Mouse (Mus musculus) embryonic facial prominence, embryonic 10.5 days (tissue): ENCODE data around the gene Wbp1l. TPM values are rescaled to one million over a fixed set of nuclear protein-coding genes. Genes with fewer than 3 reads are reported as not detected.
A peak's percentile ranks its signal among the peaks of the same experiment; 100 is the strongest.

Source experiments
- DNase-seq: peaks from one replicate; pipeline ENCODE4 v3.0.0-alpha.2; 2017; ENCODE audit warnings: low spot score
- H3K27ac ChIP-seq: fragments of 300-500 bp; sonication (generic); replicated peaks from 2 replicates; pipeline ENCODE4 v1.5.1; 2016; ENCODE audit warnings: mild to moderate bottlenecking
- H3K27me3 ChIP-seq: fragments of 300-500 bp; sonication (generic); replicated peaks from 2 replicates; pipeline ENCODE4 v1.6.1; 2016; ENCODE audit warnings: low read depth, mild to moderate bottlenecking; ENCODE audit not compliant: poor library complexity, severe bottlenecking
- H3K36me3 ChIP-seq: fragments of 300-500 bp; sonication (generic); replicated peaks from 2 replicates; pipeline ENCODE4 v1.6.1; 2016; ENCODE audit warnings: mild to moderate bottlenecking, moderate library complexity
- H3K4me1 ChIP-seq: fragments of 300-500 bp; sonication (generic); 2 replicates; pipeline ENCODE4 v1.6.1; 2016
- H3K4me3 ChIP-seq: fragments of 300-500 bp; sonication (generic); 2 replicates; pipeline ENCODE4 v1.5.1; 2016; ENCODE audit warnings: mild to moderate bottlenecking, moderate library complexity
- H3K9me3 ChIP-seq: fragments of 300-500 bp; sonication (generic); 2 replicates; pipeline ENCODE4 v1.6.1; 2016; ENCODE audit warnings: mild to moderate bottlenecking
- WGBS: fragments of 180-500 bp; shearing (Covaris S2); methylation state at CpG from one replicate; pipeline ENCODE4 v1.1.7; 2016; 5-methylcytosine and 5-hydroxymethylcytosine counted together
- polyA plus RNA-seq: library from polyadenylated mRNA; unstranded; fragments of >200 nt; fragmentation: Nextera tagmentation; extraction: Ambion mirVana; gene quantifications from 2 replicates; pipeline ENCODE4 v1.2.1, GENCODE M21; 2016

Gene Wbp1l
- polyA plus RNA-seq, 1 experiment from 2014 or later = 50.8 TPM

DNA sequence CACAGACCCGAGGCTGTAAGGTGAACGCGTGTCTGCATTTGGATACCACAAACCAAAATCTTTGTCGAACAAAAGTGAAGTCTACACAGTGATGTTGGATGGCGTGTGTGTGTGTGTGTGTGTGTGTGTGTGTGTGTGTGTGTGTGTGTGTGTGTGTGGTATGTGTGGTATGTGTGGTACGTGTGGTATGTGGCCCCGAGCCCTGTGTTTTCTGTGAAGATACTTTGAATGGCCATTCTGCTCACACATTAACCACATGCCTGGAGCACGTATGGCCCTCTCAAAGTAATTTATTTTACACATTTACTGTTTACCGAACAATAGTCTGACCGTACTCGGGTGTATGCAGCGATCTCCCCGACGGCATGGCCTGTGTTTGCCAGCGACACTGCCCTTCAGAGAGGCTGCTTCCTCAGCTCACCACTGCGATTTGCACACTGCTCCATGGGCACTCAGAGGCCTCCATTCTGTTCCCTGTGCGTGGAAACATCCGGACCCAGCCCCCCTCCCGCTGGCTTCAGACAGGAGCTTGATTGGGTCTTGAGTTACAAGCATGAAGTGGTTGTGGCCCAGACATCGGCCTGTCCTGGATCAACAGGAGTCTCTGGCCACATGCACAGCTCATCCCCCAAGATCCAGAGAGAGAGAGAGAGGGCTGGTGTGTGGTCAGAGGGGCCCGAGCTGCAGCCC, 57.4 kb downstream of the Wbp1l start:
- DNase-seq = no peak
- Histone ChIP-seq H3K36me3 (peaks cover 67% of the 10 kb centered on the region), H3K4me1 (no peaks in the 10 kb centered on the region; the same call in 1 of the 2 replicates), H3K4me3 (no peak overlapping the region), H3K27me3 (no peaks in the 10 kb centered on the region), H3K9me3 (0 out of 2 replicates have a peak, but pooled peaks cover 5% of the 10 kb centered on the region), H3K27ac (no peak overlapping the region)
- WGBS = 94% methylated on average over 21 of the region's 21 CpGs

DNA sequence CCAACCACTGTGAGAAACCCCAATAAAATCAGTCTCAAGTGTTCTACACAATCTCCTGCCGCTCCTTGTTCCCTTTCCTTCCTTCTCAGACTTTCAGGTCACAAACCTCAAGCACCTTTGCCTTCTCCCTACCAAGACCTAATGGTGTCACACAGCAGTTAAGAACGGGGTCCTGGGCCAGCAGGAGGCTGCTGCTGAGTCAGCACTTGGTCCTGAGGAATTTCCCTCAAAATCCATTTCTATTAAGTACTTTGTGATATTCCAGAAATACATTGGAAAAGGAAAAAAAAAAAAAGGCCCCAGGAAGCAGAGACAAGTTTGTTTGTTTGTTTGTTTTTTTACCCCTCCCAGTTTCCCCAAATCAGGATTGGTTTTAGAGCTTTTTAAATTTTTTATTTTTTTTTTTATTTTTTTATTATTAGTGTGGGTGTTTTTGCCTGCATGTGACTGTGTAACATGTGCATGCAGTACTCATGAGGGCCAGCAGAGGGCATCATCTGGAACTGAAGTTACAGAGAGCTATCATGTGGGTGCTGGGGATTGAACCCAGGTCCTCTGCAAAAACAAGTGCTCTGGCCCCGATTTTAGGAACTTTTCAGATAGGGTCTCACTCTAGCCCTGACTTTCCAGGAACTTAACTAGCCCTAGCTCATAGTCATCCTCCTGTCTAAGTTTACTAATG, 58.6 kb downstream of the Wbp1l start:
- peak; percentile 31 for DNase-seq
- H3K27me3 ChIP-seq = no peaks in the 10 kb centered on the region
- peaks cover 58% of the 10 kb centered on the region for H3K36me3 ChIP-seq
- peaks cover 7% of the 10 kb centered on the region for H3K4me1 ChIP-seq
- no peak overlapping the region for H3K4me3 ChIP-seq
- no peak overlapping the region for H3K27ac ChIP-seq
- 0 out of 2 replicates have a peak, but pooled peaks cover 5% of the 10 kb centered on the region for H3K9me3 ChIP-seq
- WGBS = 95% methylated on average over 3 of the region's 3 CpGs

DNA sequence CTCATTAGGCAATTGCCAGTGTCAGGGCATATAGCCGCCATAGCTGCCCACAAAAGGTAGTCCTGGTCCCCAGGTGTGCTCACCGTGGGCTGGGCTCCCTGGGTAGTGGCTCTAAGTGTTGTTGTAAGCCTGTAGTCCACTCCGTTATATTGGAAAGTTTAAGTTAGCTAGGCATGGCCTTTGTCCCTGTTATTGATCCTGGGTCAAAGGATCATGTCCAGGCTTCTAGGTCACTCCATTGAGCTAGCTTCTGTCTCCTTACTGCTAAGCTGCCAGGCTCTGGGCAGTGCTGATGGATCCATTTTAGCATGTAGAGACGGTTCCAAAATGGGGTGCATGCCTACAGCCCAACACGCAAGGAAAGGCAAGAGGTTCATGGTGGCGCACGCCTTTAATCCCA, 59.5 kb downstream of the Wbp1l start:
- peaks cover 11% of the 10 kb centered on the region for H3K4me1 ChIP-seq
- H3K27ac ChIP-seq = no peak overlapping the region
- H3K4me3 ChIP-seq = no peak overlapping the region
- H3K9me3 ChIP-seq = 0 out of 2 replicates have a peak, but pooled peaks cover 5% of the 10 kb centered on the region
- no peaks in the 10 kb centered on the region for H3K27me3 ChIP-seq
- 94% methylated on average over 7 of the region's 7 CpGs for WGBS
- no peak for DNase-seq
- peaks cover 50% of the 10 kb centered on the region for H3K36me3 ChIP-seq

DNA sequence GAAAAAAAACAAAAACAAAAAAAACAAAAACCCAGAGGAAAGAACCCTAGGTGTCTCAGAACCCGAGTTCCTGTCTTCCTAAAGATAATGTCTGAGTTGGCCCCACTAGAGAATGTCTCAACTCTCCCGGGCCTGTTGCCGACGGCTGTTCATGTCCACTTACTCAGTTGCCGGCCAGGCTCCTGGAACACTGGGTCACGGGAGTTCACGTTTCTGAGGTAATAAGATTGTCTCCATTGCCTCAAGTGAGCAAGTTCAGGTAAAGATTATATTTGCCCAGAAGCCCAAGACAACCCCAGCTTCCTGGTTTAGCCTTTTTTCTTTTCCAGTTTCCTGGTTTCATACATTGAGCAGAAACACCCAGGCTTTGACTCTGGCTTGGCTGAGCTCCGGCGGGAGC, 60.0 kb downstream of the Wbp1l start:
- Histone ChIP-seq H3K4me3 (no peak overlapping the region), H3K36me3 (peaks cover 45% of the 10 kb centered on the region), H3K9me3 (0 out of 2 replicates have a peak, but pooled peaks cover 5% of the 10 kb centered on the region), H3K27ac (no peak overlapping the region), H3K27me3 (no peaks in the 10 kb centered on the region), H3K4me1 (peaks cover 11% of the 10 kb centered on the region)
- no peak for DNase-seq
- 88% methylated on average over 9 of the region's 9 CpGs for WGBS

DNA sequence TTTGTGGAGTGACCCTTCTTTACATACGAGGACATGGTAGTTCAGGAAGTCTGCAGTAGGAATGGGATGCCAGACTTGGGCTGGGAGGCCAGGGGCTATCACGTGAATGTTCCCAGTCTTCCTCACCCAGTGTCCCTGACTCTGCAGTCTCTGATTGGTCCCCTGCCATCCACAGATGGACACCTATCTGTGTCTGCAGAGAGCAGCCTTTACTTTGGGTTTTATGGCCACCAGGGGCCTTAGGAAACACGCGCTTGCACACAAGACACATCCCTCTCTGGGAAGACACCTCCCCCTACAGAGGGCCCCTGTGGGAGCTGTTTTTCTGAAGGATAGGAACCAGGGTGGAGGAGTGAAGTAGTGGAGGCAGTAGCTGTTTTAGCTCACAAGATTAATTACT, 62.6 kb downstream of the Wbp1l start:
- Histone ChIP-seq H3K4me3 (no peak overlapping the region), H3K4me1 (peaks cover 20% of the 10 kb centered on the region), H3K9me3 (0 out of 2 replicates have a peak, but pooled peaks cover 5% of the 10 kb centered on the region), H3K36me3 (peaks cover 18% of the 10 kb centered on the region), H3K27me3 (no peaks in the 10 kb centered on the region), H3K27ac (no peak overlapping the region)
- DNase-seq = no peak
- WGBS = 70% methylated on average over 4 of the region's 4 CpGs

DNA sequence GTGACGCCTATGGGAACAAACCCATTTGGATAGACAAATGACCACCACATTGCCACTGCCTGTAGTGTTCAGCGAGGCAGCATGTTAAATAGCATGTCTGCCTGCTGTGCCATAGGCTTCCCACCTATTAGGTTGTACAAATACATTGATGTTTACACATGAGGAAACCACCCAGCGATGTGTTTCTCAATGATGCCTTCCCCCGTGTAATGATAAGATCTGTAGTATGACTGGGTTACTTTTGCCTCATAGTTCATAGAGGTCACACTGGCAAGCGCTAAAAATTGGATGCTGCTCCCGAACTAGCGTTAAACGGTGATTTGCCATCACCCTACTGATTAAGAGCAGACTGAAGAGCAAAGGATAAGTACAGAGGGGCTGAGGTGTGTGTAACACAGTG, 63.3 kb downstream of the Wbp1l start:
- no peak overlapping the region for H3K4me3 ChIP-seq
- H3K9me3 ChIP-seq = 0 out of 2 replicates have a peak, but pooled peaks cover 2% of the 10 kb centered on the region
- 87% methylated on average over 8 of the region's 8 CpGs for WGBS
- H3K27ac ChIP-seq = no peak overlapping the region
- H3K4me1 ChIP-seq = peaks cover 20% of the 10 kb centered on the region
- H3K36me3 ChIP-seq = peaks cover 11% of the 10 kb centered on the region
- no peaks in the 10 kb centered on the region for H3K27me3 ChIP-seq
- no peak for DNase-seq

DNA sequence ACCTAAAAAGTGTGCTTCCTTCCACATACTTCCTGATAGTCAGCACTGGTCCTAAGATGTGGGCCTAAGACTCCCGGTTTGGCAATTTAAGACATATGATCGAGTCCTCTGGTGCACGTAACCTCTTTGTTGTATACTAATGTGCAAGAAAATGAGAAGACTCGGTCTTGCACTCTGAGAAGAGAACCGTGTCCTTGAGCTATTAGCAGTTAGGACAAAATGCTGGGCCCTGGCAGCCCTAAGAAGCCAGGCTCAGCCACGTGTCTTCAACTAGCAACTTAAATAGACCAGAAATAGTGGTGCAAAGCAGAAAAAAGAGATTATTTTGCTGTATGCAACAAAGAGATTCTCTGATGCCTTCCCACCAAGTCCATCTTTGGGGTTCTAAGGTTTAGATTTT, 63.9 kb downstream of the Wbp1l start:
- Histone ChIP-seq H3K27ac (no peak overlapping the region), H3K4me1 (peaks cover 24% of the 10 kb centered on the region), H3K27me3 (no peaks in the 10 kb centered on the region), H3K36me3 (peaks cover 7% of the 10 kb centered on the region; the same call in 1 of the 2 replicates), H3K9me3 (no peaks in the 10 kb centered on the region), H3K4me3 (no peak overlapping the region)
- 84% methylated on average over 6 of the region's 6 CpGs for WGBS
- no peak for DNase-seq

DNA sequence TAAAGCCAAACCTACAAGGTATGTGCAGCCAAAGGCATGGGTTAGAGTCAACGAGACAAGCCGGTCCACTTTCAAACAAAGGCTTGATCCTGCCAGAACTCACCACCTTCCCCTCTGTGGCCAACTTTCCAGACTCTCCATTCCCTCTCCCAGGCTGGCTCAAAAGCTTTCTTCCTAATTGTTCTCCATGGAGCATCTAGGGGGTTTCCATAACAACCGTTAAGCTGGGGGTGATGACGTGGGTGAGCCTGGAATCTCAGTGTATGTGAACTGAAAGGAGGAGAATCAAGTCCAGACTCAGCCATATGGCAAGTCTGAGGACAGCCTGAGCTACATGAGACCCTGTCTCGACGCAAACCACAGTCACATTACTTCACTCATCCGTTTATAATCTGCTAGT, 66.6 kb downstream of the Wbp1l start:
- 65% methylated on average over 7 of the region's 7 CpGs for WGBS
- H3K27ac ChIP-seq = 0 out of 2 replicates have a peak overlapping the region, but pooled peaks have one; percentile 3
- DNase-seq = peak; percentile 30

DNA sequence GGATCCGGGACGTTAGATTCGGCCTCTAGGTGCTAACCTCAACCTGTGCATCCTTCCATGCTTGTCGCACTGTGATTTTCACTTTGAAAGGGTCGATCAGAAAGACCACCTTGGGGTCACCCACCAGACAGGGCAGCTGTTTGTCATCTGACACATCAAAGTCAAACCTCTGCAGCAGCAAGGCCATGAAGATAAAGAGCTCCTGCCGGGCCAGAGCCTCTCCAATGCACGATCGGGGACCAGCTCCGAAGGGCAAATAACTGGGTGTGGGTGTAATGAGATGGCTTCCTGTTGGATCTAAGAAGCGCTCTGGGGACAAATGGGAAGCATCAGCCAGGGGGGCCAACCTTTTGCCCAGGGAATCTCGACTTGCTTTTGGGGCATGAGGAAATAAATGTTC, 68.4 kb downstream of the Wbp1l start:
- H3K36me3 ChIP-seq = no peaks in the 10 kb centered on the region
- H3K27me3 ChIP-seq = no peaks in the 10 kb centered on the region; the same call in 1 of the 2 replicates
- no peak overlapping the region for H3K4me3 ChIP-seq
- peaks cover 25% of the 10 kb centered on the region for H3K4me1 ChIP-seq
- DNase-seq = no peak
- WGBS = 74% methylated on average over 11 of the region's 11 CpGs
- H3K27ac ChIP-seq = no peak overlapping the region
- H3K9me3 ChIP-seq = no peaks in the 10 kb centered on the region

More for the DNA sequence above, 66.6 kb downstream of the Wbp1l start:
- no peaks in the 10 kb centered on the region for H3K36me3 ChIP-seq
- no peaks in the 10 kb centered on the region; the same call in 1 of the 2 replicates for H3K27me3 ChIP-seq
- H3K4me1 ChIP-seq = peaks cover 24% of the 10 kb centered on the region
- H3K9me3 ChIP-seq = no peaks in the 10 kb centered on the region
- no peak overlapping the region for H3K4me3 ChIP-seq

DNA sequence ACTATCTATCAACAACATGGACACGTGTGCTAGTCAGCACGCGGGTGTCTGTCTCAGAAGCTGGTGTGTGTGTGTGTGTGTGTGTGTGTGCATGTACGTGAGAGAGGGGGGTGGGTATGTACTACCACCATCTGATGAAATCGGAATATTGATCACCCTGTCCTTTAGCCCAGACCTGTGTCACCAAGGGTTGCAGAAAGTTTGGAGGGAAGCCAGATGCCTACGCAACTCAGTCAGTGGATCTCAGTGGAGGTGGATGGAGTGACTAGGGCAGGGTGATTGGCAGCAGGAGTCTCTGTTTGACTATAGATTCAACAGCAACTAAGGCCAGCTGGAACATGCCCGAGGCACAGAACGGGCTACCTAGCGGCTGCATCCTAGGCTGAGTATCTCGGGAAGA, 69.4 kb downstream of the Wbp1l start:
- Histone ChIP-seq H3K9me3 (no peaks in the 10 kb centered on the region), H3K4me1 (peaks cover 19% of the 10 kb centered on the region), H3K27me3 (no peaks in the 10 kb centered on the region; the same call in 1 of the 2 replicates), H3K36me3 (no peaks in the 10 kb centered on the region), H3K4me3 (no peak overlapping the region), H3K27ac (no peak overlapping the region)
- WGBS = 87% methylated on average over 10 of the region's 10 CpGs
- no peak for DNase-seq

DNA sequence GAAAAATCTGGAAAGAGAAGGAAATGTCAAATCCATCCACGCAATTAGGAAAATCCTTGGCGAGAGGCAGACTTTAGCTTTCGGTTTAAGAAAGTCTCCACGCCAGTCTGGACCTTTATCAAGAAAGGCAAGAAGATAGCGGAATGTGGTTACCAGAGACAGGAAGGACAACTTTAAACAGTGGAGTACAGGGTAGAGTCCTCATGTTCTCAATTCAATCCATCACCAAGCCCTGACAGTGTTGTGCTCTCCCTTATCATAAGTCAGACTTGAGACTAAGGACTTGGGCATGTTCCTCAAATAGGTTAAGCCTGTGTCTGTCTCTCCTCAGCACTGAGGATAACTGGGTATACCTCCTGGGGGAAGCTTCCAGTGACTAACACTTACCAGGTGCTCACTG, 70.9 kb downstream of the Wbp1l start:
- Histone ChIP-seq H3K9me3 (no peaks in the 10 kb centered on the region), H3K27ac (no peak overlapping the region), H3K4me1 (peaks cover 19% of the 10 kb centered on the region), H3K4me3 (no peak overlapping the region), H3K27me3 (no peaks in the 10 kb centered on the region; the same call in 1 of the 2 replicates), H3K36me3 (no peaks in the 10 kb centered on the region)
- no peak for DNase-seq
- 87% methylated on average over 5 of the region's 5 CpGs for WGBS

DNA sequence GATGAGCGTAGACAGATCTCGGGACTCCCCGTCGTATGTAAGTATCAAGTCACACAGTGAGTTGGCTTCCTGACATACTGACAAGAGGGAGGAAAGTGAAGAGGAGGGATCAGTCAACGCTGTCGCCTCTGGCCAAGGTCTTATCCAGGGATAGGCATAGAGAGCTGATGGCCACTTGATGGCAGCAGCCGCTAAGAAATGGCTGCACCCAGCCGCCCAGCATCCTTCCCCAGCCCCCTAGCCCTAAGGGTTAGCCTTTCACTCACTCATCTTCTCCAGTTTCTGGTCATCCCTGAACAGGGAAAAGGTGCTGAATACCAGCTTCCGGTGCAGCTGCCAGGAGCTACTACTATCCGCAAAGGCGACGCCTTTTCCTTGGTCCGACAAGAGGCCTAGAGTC, 71.8 kb downstream of the Wbp1l start:
- Histone ChIP-seq H3K27ac (no peak overlapping the region), H3K4me1 (peaks cover 13% of the 10 kb centered on the region), H3K9me3 (no peaks in the 10 kb centered on the region), H3K4me3 (no peak overlapping the region), H3K36me3 (no peaks in the 10 kb centered on the region), H3K27me3 (no peaks in the 10 kb centered on the region; the same call in 1 of the 2 replicates)
- DNase-seq = peak; percentile 77
- 24% methylated on average over 13 of the region's 13 CpGs for WGBS
